Mouse (Mus musculus) liver, embryonic 12.5 days (tissue): ENCODE measurements around the gene Abcc4. TPM values are rescaled to one million over a fixed set of nuclear protein-coding genes. Genes with fewer than 3 reads are reported as not detected.

ENCODE experiments used
- ATAC-seq: fragments of 200-750 bp; cut with Nextera tagmentation; 2 replicates; pipeline ENCODE4 v1.8.0; 2017; ENCODE audit warnings: moderate number of reproducible peaks, mild to moderate bottlenecking, moderate library complexity
- H3K27ac ChIP-seq: fragments of 300-500 bp; sonication (generic); 2 replicates; pipeline ENCODE4 v1.5.1; 2016; ENCODE audit warnings: mild to moderate bottlenecking
- H3K27me3 ChIP-seq: fragments of 300-500 bp; sonication (generic); replicated peaks from 2 replicates; pipeline ENCODE4 v1.6.1; 2016; ENCODE audit warnings: mild to moderate bottlenecking, moderate library complexity
- H3K36me3 ChIP-seq: fragments of 300-500 bp; sonication (generic); 2 replicates; pipeline ENCODE4 v1.6.1; 2016; ENCODE audit warnings: mild to moderate bottlenecking, moderate library complexity
- H3K4me1 ChIP-seq: fragments of 300-500 bp; sonication (generic); 2 replicates; pipeline ENCODE4 v1.6.1; 2016
- H3K4me2 ChIP-seq: fragments of 300-500 bp; sonication (generic); 2 replicates; pipeline ENCODE4 v1.6.1; 2016; ENCODE audit warnings: mild to moderate bottlenecking, moderate library complexity
- H3K4me3 ChIP-seq: fragments of 300-500 bp; sonication (generic); 2 replicates; pipeline ENCODE4 v1.5.1; 2016; ENCODE audit warnings: mild to moderate bottlenecking, moderate library complexity
- H3K9ac ChIP-seq: fragments of 300-500 bp; sonication (generic); 2 replicates; pipeline ENCODE4 v1.6.1; 2016; ENCODE audit warnings: mild to moderate bottlenecking, moderate library complexity
- H3K9me3 ChIP-seq: fragments of 300-500 bp; sonication (generic); replicated peaks from 2 replicates; pipeline ENCODE4 v1.6.1; 2016; ENCODE audit warnings: mild to moderate bottlenecking, moderate library complexity
- WGBS: fragments of 180-500 bp; shearing (Covaris S2); methylation state at CpG from one replicate; pipeline ENCODE4 v1.1.7; 2016; ENCODE audit not compliant: insufficient replicate concordance; 5-methylcytosine and 5-hydroxymethylcytosine counted together
- polyA plus RNA-seq: library from polyadenylated mRNA; unstranded; fragments of >200 nt; fragmentation: Nextera tagmentation; extraction: Ambion mirVana; gene quantifications from 2 replicates; pipeline ENCODE4 v1.2.1, GENCODE M21; 2016

Gene Abcc4
- polyA plus RNA-seq, 1 experiment from 2014 or later = 3.0 TPM

GRCm38 (mm10) chr14:118507829-118508228, 198.2 kb downstream of the Abcc4 start:
- WGBS = 75% methylated on average over 14 of the region's 14 CpGs
- Histone ChIP-seq H3K27ac (no peak overlapping the region), H3K4me3 (no peak overlapping the region), H3K36me3 (no peaks in the 10 kb centered on the region), H3K4me1 (no peaks in the 10 kb centered on the region), H3K9ac (no peak overlapping the region), H3K4me2 (no peak overlapping the region), H3K9me3 (no peaks in the 10 kb centered on the region), H3K27me3 (no peaks in the 10 kb centered on the region)
- ATAC-seq = no peak

- no peak overlapping the region for H3K4me3 ChIP-seq
- no peak overlapping the region for H3K27ac ChIP-seq
- no peaks in the 10 kb centered on the region for H3K36me3 ChIP-seq
- 58% methylated on average over 14 of the region's 14 CpGs for WGBS
- H3K9me3 ChIP-seq = no peaks in the 10 kb centered on the region
- no peaks in the 10 kb centered on the region for H3K27me3 ChIP-seq
- no peaks in the 10 kb centered on the region for H3K4me1 ChIP-seq
- H3K9ac ChIP-seq = no peak overlapping the region
- no peak overlapping the region for H3K4me2 ChIP-seq
- no peak for ATAC-seq
Observed at GRCm38 (mm10) chr14:118506591-118507146, 199.3 kb downstream of the Abcc4 start.

GRCm38 (mm10) chr14:118496767-118497166, 209.3 kb downstream of the Abcc4 start:
- Histone ChIP-seq H3K36me3 (0 out of 2 replicates have a peak, but pooled peaks cover 4% of the 10 kb centered on the region), H3K9me3 (no peaks in the 10 kb centered on the region), H3K27ac (no peak overlapping the region), H3K9ac (no peak overlapping the region), H3K4me2 (no peak overlapping the region), H3K4me3 (no peak overlapping the region), H3K4me1 (no peaks in the 10 kb centered on the region), H3K27me3 (no peaks in the 10 kb centered on the region)
- no peak for ATAC-seq
- WGBS = 72% methylated on average over 2 of the region's 2 CpGs

GRCm38 (mm10) chr14:118495458-118495857, 210.6 kb downstream of the Abcc4 start:
- H3K27me3 ChIP-seq = no peaks in the 10 kb centered on the region
- H3K4me3 ChIP-seq = no peak overlapping the region
- 0 out of 2 replicates have a peak, but pooled peaks cover 4% of the 10 kb centered on the region for H3K36me3 ChIP-seq
- no peaks in the 10 kb centered on the region for H3K4me1 ChIP-seq
- no peak overlapping the region for H3K4me2 ChIP-seq
- no peaks in the 10 kb centered on the region for H3K9me3 ChIP-seq
- 63% methylated on average over 2 of the region's 2 CpGs for WGBS
- no peak overlapping the region for H3K9ac ChIP-seq
- no peak overlapping the region for H3K27ac ChIP-seq
- ATAC-seq = no peak

GRCm38 (mm10) chr14:118491708-118492107, 214.3 kb downstream of the Abcc4 start:
- H3K27ac ChIP-seq = no peak overlapping the region
- H3K36me3 ChIP-seq = no peaks in the 10 kb centered on the region
- H3K9ac ChIP-seq = no peak overlapping the region
- no peaks in the 10 kb centered on the region for H3K4me1 ChIP-seq
- ATAC-seq = no peak
- H3K4me3 ChIP-seq = no peak overlapping the region
- no peaks in the 10 kb centered on the region for H3K27me3 ChIP-seq
- no peak overlapping the region for H3K4me2 ChIP-seq
- H3K9me3 ChIP-seq = no peaks in the 10 kb centered on the region
- 79% methylated on average over 6 of the region's 6 CpGs for WGBS

- H3K4me1 ChIP-seq = no peaks in the 10 kb centered on the region
- H3K9ac ChIP-seq = no peak overlapping the region
- ATAC-seq = no peak
- H3K4me2 ChIP-seq = no peak overlapping the region
- H3K4me3 ChIP-seq = no peak overlapping the region
- 50% methylated on average over 13 of the region's 13 CpGs for WGBS
- H3K36me3 ChIP-seq = 0 out of 2 replicates have a peak, but pooled peaks cover 3% of the 10 kb centered on the region
- no peaks in the 10 kb centered on the region for H3K27me3 ChIP-seq
- H3K27ac ChIP-seq = no peak overlapping the region
- no peaks in the 10 kb centered on the region for H3K9me3 ChIP-seq
Observed at GRCm38 (mm10) chr14:118491300-118491699, 214.7 kb downstream of the Abcc4 start.

- WGBS = 79% methylated on average over 7 of the region's 7 CpGs
- H3K9ac ChIP-seq = no peak overlapping the region
Observed at GRCm38 (mm10) chr14:118490525-118490924, 215.5 kb downstream of the Abcc4 start.

GRCm38 (mm10) chr14:118486349-118486748, 219.7 kb downstream of the Abcc4 start:
- H3K4me2 ChIP-seq = no peak overlapping the region
- H3K4me1 ChIP-seq = no peaks in the 10 kb centered on the region
- H3K27ac ChIP-seq = no peak overlapping the region
- H3K9ac ChIP-seq = no peak overlapping the region
- H3K4me3 ChIP-seq = no peak overlapping the region
- no peaks in the 10 kb centered on the region for H3K27me3 ChIP-seq
- H3K36me3 ChIP-seq = 0 out of 2 replicates have a peak, but pooled peaks cover 5% of the 10 kb centered on the region
- 75% methylated on average over 11 of the region's 11 CpGs for WGBS
- no peak for ATAC-seq
- H3K9me3 ChIP-seq = no peaks in the 10 kb centered on the region

More at GRCm38 (mm10) chr14:118490525-118490924, 215.5 kb downstream of the Abcc4 start:
- no peak overlapping the region for H3K4me2 ChIP-seq
- no peaks in the 10 kb centered on the region for H3K27me3 ChIP-seq
- ATAC-seq = no peak
- no peak overlapping the region for H3K4me3 ChIP-seq
- H3K36me3 ChIP-seq = 0 out of 2 replicates have a peak, but pooled peaks cover 3% of the 10 kb centered on the region
- H3K4me1 ChIP-seq = no peaks in the 10 kb centered on the region
- no peaks in the 10 kb centered on the region for H3K9me3 ChIP-seq
- no peak overlapping the region for H3K27ac ChIP-seq

GRCm38 (mm10) chr14:118485646-118486045, 220.4 kb downstream of the Abcc4 start:
- ATAC-seq = no peak
- Histone ChIP-seq H3K4me3 (no peak overlapping the region), H3K9me3 (no peaks in the 10 kb centered on the region), H3K27me3 (no peaks in the 10 kb centered on the region), H3K4me1 (no peaks in the 10 kb centered on the region), H3K27ac (no peak overlapping the region), H3K4me2 (no peak overlapping the region), H3K9ac (no peak overlapping the region), H3K36me3 (0 out of 2 replicates have a peak, but pooled peaks cover 5% of the 10 kb centered on the region)
- 81% methylated on average over 6 of the region's 6 CpGs for WGBS

GRCm38 (mm10) chr14:118482320-118482719, 223.7 kb downstream of the Abcc4 start:
- Histone ChIP-seq H3K4me1 (no peaks in the 10 kb centered on the region), H3K27me3 (no peaks in the 10 kb centered on the region), H3K4me3 (no peak overlapping the region), H3K9me3 (no peaks in the 10 kb centered on the region), H3K27ac (no peak overlapping the region), H3K36me3 (0 out of 2 replicates have a peak, but pooled peaks cover 5% of the 10 kb centered on the region), H3K9ac (no peak overlapping the region), H3K4me2 (no peak overlapping the region)
- no peak for ATAC-seq
- 79% methylated on average over 5 of the region's 5 CpGs for WGBS

GRCm38 (mm10) chr14:118481779-118482178, 224.2 kb downstream of the Abcc4 start:
- Histone ChIP-seq H3K27ac (no peak overlapping the region), H3K36me3 (0 out of 2 replicates have a peak, but pooled peaks cover 5% of the 10 kb centered on the region), H3K9ac (no peak overlapping the region), H3K4me3 (no peak overlapping the region), H3K27me3 (no peaks in the 10 kb centered on the region), H3K9me3 (no peaks in the 10 kb centered on the region), H3K4me1 (no peaks in the 10 kb centered on the region), H3K4me2 (no peak overlapping the region)
- ATAC-seq = no peak
- 71% methylated on average over 5 of the region's 5 CpGs for WGBS

GRCm38 (mm10) chr14:118476329-118476728, 229.7 kb downstream of the Abcc4 start:
- H3K9ac ChIP-seq = no peak overlapping the region
- H3K27me3 ChIP-seq = peaks cover 34% of the 10 kb centered on the region
- H3K36me3 ChIP-seq = no peaks in the 10 kb centered on the region
- H3K9me3 ChIP-seq = no peaks in the 10 kb centered on the region
- H3K4me1 ChIP-seq = peaks cover 7% of the 10 kb centered on the region
- ATAC-seq = no peak
- H3K4me2 ChIP-seq = no peak overlapping the region
- WGBS = 53% methylated on average over 3 of the region's 3 CpGs
- no peak overlapping the region for H3K27ac ChIP-seq
- H3K4me3 ChIP-seq = no peak overlapping the region

- peaks cover 7% of the 10 kb centered on the region for H3K4me1 ChIP-seq
- ATAC-seq = no peak
- no peak overlapping the region for H3K9ac ChIP-seq
- H3K27ac ChIP-seq = no peak overlapping the region
- no peaks in the 10 kb centered on the region for H3K36me3 ChIP-seq
- no peak overlapping the region for H3K4me2 ChIP-seq
- WGBS = 44% methylated on average over 7 of the region's 7 CpGs
- H3K4me3 ChIP-seq = no peak overlapping the region
- H3K27me3 ChIP-seq = peaks cover 41% of the 10 kb centered on the region
- no peaks in the 10 kb centered on the region for H3K9me3 ChIP-seq
Observed at GRCm38 (mm10) chr14:118475100-118475454, 230.9 kb downstream of the Abcc4 start.
